Mouse (Mus musculus) cerebellum, adult 2 months (tissue): ENCODE measurements at regions not wholly inside any gene's neighbourhood (a gene's known extent, or its start where the extent isn't known, plus 50 kb on each side); places are given as distances from the start of the nearest gene placed in this dataset.
"Not testable (repeated sequence)": the region's sequence is repeated elsewhere in the genome, so short reads cannot be mapped to it uniquely, and the experiment has no call there.

ENCODE experiments used
- DNase-seq, 2 experiments: peaks; one replicate each; pipeline ENCODE4 v3.0.0; 2021
- H3K27ac ChIP-seq: fragments of 200-500 bp; 2 replicates; pipeline ENCODE4 v1.5.1; 2012; ENCODE audit warnings: low read length, control low read depth, inconsistent platforms; ENCODE audit not compliant: insufficient read depth
- H3K27me3 ChIP-seq: fragments of 200-500 bp; 2 replicates; pipeline ENCODE4 v1.6.1; 2012; ENCODE audit warnings: inconsistent platforms, mild to moderate bottlenecking, low read length, moderate library complexity; ENCODE audit not compliant: control insufficient read depth, insufficient read depth
- H3K4me1 ChIP-seq: fragments of 200-500 bp; 2 replicates; pipeline ENCODE4 v1.6.1; 2011; ENCODE audit warnings: low read length; ENCODE audit not compliant: control insufficient read depth, insufficient read depth
- H3K4me3 ChIP-seq: fragments of 200-500 bp; replicated peaks from 2 replicates; pipeline ENCODE3; 2011; ENCODE audit warnings: mild to moderate bottlenecking, low read depth, low read length, control low read depth; ENCODE audit not compliant: insufficient read depth
- CTCF ChIP-seq: fragments of 200-500 bp; IDR thresholded peaks from 2 replicates; pipeline ENCODE4 v1.5.1; 2011; ENCODE audit warnings: low read depth, mild to moderate bottlenecking, control low read depth, low read length, moderate library complexity, borderline replicate concordance; ENCODE audit not compliant: insufficient read depth
- POLR2A ChIP-seq: fragments of 200-500 bp; IDR thresholded peaks from 2 replicates; pipeline ENCODE4 v1.6.1; 2011; ENCODE audit warnings: low read length, control low read depth, borderline replicate concordance; ENCODE audit not compliant: insufficient read depth
- WGBS: fragments of 180-500 bp; shearing (Covaris S2); methylation state at CpG from one replicate; pipeline ENCODE4 v1.1.7; 2018; 5-methylcytosine and 5-hydroxymethylcytosine counted together

DNA sequence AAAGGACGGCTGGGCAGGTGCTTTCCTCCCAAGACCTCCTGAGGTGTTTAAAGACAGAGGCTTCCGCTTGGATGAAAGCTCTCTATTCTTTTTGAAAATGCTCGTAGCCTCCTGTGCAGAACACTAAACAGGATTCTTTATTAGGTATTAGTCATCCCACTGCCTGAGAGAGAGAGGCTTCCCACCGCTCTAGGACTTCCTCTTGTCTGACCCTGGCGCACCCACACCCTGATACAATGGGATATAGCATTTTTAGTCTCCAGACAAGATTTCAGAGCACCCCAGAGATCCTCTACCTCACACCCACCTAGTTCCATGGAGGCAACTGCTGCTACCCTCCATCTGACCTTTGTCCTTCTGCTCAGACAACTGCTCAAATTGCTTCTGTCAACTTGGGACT is 144.0 kb upstream of the Unc93a2 start:
- no peak overlapping the region for H3K27ac ChIP-seq
- H3K4me1 ChIP-seq: no peaks in the 10 kb centered on the region
- no peak overlapping the region for H3K4me3 ChIP-seq
- WGBS: 58% methylated on average over 5 of the region's 5 CpGs
- TF ChIP-seq POLR2A (no peak), CTCF (no peak)
- H3K27me3 ChIP-seq: no peaks in the 10 kb centered on the region
- DNase-seq: no peak

- 84% methylated on average over 3 of the region's 3 CpGs for WGBS
- no peak for TF ChIP-seq CTCF
- TF ChIP-seq POLR2A: no peak
- no peaks in the 10 kb centered on the region for H3K27me3 ChIP-seq
- H3K27ac ChIP-seq: no peak overlapping the region
- DNase-seq: no peak
- H3K4me1 ChIP-seq: no peaks in the 10 kb centered on the region
- H3K4me3 ChIP-seq: no peak overlapping the region
Observed at GRCm38 (mm10) chr17:7527681-7528080, 142.4 kb upstream of the Unc93a2 start.

DNA sequence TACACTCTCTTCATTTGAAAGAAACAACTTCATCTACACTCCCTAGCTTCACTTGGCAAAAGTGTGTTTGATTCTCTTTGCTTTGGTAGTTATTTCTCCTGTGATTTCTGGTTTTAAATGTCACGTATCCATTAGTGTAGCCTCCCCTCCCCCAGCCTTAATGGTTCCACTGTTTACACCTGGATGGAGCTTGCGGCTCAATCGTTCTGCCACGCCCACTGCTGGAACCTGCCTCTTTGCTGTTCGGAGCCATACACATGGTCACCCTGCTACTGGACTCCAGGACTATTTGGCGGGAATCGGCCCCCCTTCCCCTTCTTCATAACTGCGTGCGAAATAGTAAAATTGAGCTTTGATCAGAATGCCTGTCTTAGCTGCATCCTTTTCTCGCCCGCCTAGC is 139.2 kb upstream of the Unc93a2 start:
- H3K4me1 ChIP-seq, DNase-seq, H3K27ac ChIP-seq, H3K4me3 ChIP-seq, H3K27me3 ChIP-seq: not testable (repeated sequence)
- WGBS: 92% methylated on average over 11 of the region's 11 CpGs

DNA sequence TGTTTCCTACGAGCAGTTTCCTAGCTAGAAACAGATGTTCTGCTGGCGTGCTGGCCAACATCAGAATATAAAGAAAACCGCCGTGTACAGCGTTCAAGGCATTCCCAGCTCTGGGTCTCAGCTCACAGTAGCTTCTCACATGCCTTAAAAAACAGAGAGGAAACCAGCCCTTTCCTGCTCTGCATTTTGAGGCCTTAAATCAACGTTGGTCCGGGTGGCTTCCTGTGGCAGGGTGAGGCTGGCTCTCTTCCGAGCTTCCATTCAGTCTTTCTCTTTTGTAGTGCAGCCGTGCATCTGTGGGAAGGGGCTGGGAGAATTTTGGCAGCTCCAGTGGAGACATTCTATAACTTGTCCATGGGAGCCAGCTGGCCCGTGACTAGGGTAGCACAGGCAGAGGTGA is 135.9 kb upstream of the Unc93a2 start:
- DNase-seq: no peak
- TF ChIP-seq POLR2A: no peak
- TF ChIP-seq CTCF: no peak
- no peak overlapping the region for H3K4me3 ChIP-seq
- H3K27ac ChIP-seq: no peak overlapping the region
- no peaks in the 10 kb centered on the region for H3K4me1 ChIP-seq
- no peaks in the 10 kb centered on the region for H3K27me3 ChIP-seq
- WGBS: 14% methylated on average over 10 of the region's 10 CpGs
